Mouse (Mus musculus) erythroblast, embryonic 14.5 days (primary cell): Measurements from ENCODE around the gene Olfr338. TPM values are rescaled to one million over a fixed set of nuclear protein-coding genes. Genes with fewer than 3 reads are reported as not detected.
"Not testable (repeated sequence)": the region's sequence is repeated elsewhere in the genome, so short reads cannot be mapped to it uniquely, and the experiment has no call there.

Experiments used
- H3K27me3 ChIP-seq: 2 replicates; pipeline ENCODE4 v1.6.1; 2012; ENCODE audit warnings: inconsistent platforms; ENCODE audit not compliant: control insufficient read depth
- H3K36me3 ChIP-seq: 2 replicates; pipeline ENCODE4 v1.6.1; 2012; ENCODE audit warnings: mild to moderate bottlenecking, inconsistent platforms; ENCODE audit not compliant: control insufficient read depth
- H3K4me1 ChIP-seq: 2 replicates; pipeline ENCODE4 v1.6.1; 2012; ENCODE audit warnings: inconsistent platforms; ENCODE audit not compliant: control insufficient read depth
- H3K4me3 ChIP-seq: replicated peaks from 2 replicates; pipeline ENCODE3; 2012; ENCODE audit warnings: moderate library complexity, mild to moderate bottlenecking, inconsistent platforms
- H3K9me3 ChIP-seq: 2 replicates; pipeline ENCODE4 v1.6.1; 2012; ENCODE audit warnings: low read length, inconsistent platforms, mixed read lengths; ENCODE audit not compliant: control insufficient read depth
- GATA1 ChIP-seq: IDR thresholded peaks from 2 replicates; pipeline ENCODE4 v1.6.1; 2012; ENCODE audit warnings: low read length, inconsistent platforms, mixed read lengths
- TAL1 ChIP-seq: IDR thresholded peaks from 3 replicates; pipeline ENCODE4 v1.6.1; 2012; ENCODE audit warnings: low read length, inconsistent platforms, mixed read lengths
- polyA plus RNA-seq: library from polyadenylated mRNA; stranded (reverse); fragments of >175 nt; gene quantifications from 2 replicates; pipeline ENCODE4 v1.2.3, GENCODE M21; 2012

Olfr338 gene
- not detected in 2 replicates for polyA plus RNA-seq

DNA sequence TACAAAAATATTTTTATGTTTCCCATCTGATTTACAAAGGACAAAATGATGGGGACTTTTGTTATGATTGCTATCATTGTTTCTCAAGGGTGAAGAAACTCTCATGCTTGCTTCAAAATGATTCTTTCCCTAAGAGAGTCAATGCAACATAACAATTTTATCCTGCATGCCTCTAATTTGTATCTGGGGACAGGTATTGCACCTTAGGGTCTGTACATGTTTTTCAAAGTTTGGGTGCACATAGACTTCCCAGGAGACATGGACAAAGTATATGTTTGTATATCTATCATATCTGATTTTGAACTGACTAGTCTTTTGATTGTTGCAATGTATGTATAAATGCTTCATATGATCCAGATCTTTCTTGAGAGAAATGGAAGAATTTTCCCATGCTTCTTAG, at the start of gene Olfr338:
Gene Olfr338, plus strand, starts transcription at position 301 of the 400 bp plus-strand sequence.
- TF ChIP-seq GATA1, result no peak
- TF ChIP-seq TAL1, result no peak
- peaks cover 8% of the 10 kb centered on the region for H3K9me3 ChIP-seq
- H3K36me3 ChIP-seq, result no peaks in the 10 kb centered on the region
- H3K4me1 ChIP-seq, result no peaks in the 10 kb centered on the region
- H3K4me3 ChIP-seq, result no peak within 1 kb of the TSS
- no peaks in the 10 kb centered on the region for H3K27me3 ChIP-seq

DNA sequence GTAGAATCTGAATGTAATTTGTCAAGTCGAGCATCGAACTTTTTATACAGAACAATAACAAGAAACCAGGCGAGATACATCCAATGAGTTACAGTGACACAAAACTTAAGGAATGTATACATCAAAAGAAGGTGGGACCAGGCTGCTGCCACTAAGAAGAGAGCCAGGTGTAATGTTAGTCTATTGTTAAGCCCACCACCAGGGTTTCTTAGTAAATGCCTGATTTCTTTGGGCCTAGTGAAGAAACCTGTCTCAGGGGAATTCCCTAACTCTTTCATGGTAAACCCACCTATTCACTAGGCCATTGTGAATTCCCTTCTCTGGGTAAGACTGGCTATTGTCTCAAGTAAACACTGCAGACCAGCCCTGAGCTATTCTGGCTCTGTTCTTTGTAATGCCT, 41.9 kb downstream of the Olfr338 start:
- not testable (repeated sequence) for H3K27me3 ChIP-seq, H3K4me1 ChIP-seq, H3K4me3 ChIP-seq, H3K36me3 ChIP-seq, H3K9me3 ChIP-seq

DNA sequence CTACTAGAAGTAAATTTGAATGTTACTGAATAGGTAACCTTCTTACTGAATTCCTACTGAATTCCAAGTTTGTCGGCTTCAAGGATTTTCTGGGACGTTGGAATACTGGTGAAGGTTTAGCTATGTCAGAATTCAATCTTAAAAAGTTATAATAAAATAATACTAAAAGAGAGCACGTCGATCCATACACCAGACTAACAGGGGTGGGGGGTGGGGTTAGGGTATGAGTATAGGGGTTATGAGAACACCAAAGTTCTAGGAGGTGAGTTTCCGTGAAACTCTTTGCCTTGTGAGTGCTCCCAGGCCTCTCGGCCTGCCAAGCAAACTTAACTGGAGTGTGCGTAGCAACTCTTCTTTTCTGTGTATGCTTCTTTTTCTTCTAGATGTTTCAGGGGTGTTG, 42.3 kb downstream of the Olfr338 start:
- H3K4me3 ChIP-seq, H3K9me3 ChIP-seq, H3K27me3 ChIP-seq, H3K36me3 ChIP-seq, H3K4me1 ChIP-seq: not testable (repeated sequence)

DNA sequence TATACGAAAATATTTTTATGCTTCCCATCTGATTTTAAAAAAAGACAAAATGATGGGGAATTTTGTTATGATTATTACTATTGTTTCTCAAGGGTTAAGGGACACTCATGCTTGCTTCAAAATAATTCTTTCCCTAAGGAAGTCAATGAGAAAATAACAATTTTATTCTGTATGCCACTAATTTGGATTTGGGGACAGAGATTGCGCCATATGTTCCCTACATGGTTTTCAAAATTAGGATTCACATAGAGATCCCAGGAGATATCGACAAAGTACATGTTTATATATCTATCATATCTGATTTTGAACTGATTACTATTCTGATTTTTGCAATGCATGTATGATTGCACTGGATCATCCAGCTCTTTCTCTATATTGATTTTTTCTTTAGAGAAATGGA, 45.3 kb downstream of the Olfr338 start, which contains the start of gene Olfr339:
Gene Olfr339, plus strand, starts transcription at position 301 of the 400 bp plus-strand sequence.
- H3K27me3 ChIP-seq, result no peaks in the 10 kb centered on the region
- no peak for TF ChIP-seq TAL1
- no peak for TF ChIP-seq GATA1

More for the DNA sequence above, 45.3 kb downstream of the Olfr338 start, which contains the start of gene Olfr339:
- no peaks in the 10 kb centered on the region for H3K9me3 ChIP-seq
- H3K36me3 ChIP-seq, result no peaks in the 10 kb centered on the region
- no peak within 1 kb of the TSS for H3K4me3 ChIP-seq
- H3K4me1 ChIP-seq, result no peaks in the 10 kb centered on the region

Other genes starting within 250 kb of the Olfr338 start
- gene Mrrf, start 237.1 kb upstream of the Olfr338 start, polyA plus RNA-seq, result 0.26 and 0.36 TPM in 2 replicates
- 1.2 and 1.7 TPM in 2 replicates for gene Rbm18, start 236.7 kb upstream of the Olfr338 start, polyA plus RNA-seq
- gene Ptgs1, start 143.1 kb upstream of the Olfr338 start, polyA plus RNA-seq, result 0.09 TPM in 1 of 2 replicates, not detected in the other
- not detected in 2 replicates for gene Olfr339, start 45.4 kb downstream of the Olfr338 start, polyA plus RNA-seq
- not detected in 2 replicates for gene Olfr340, start 79.1 kb downstream of the Olfr338 start, polyA plus RNA-seq
- not detected in 2 replicates for gene Olfr341, start 108.9 kb downstream of the Olfr338 start, polyA plus RNA-seq
- gene Olfr342, start 151.5 kb downstream of the Olfr338 start, polyA plus RNA-seq, result not detected in 2 replicates
- not detected in 2 replicates for gene Olfr344, start 193.1 kb downstream of the Olfr338 start, polyA plus RNA-seq